Mouse (Mus musculus) MEL (cell line): ENCODE data around the gene Tspoap1. TPM values are rescaled to one million over a fixed set of nuclear protein-coding genes. Genes with fewer than 3 reads are reported as not detected.

ENCODE experiments used
- DNase-seq: peaks from one replicate; pipeline ENCODE4 v3.0.0; 2011; ENCODE audit warnings: low read depth, low spot score
- H3K27ac ChIP-seq: 2 replicates; pipeline ENCODE4 v1.5.1; 2012; ENCODE audit warnings: low read depth, mild to moderate bottlenecking, control low read depth, low read length, moderate library complexity; ENCODE audit not compliant: control insufficient read depth
- H3K27me3 ChIP-seq, 2 experiments: fragments of 150-350 bp in 1 of 2; sonication (generic) in 1 of 2; 2 replicates each; pipeline ENCODE4 v1.6.1; 2012; ENCODE audit warnings: low read length in 2 of 2, mild to moderate bottlenecking in 2 of 2, improper control_type of control experiment in 1 of 2, moderate library complexity in 1 of 2; ENCODE audit not compliant: insufficient read depth in 2 of 2, control insufficient read depth in 1 of 2
- H3K36me3 ChIP-seq, 2 experiments: 2 replicates each; pipeline ENCODE4 v1.6.1; 2012 to 2014; ENCODE audit warnings: low read length in 2 of 2, improper control_type of control experiment in 1 of 2, inconsistent platforms in 1 of 2, mild to moderate bottlenecking in 1 of 2; ENCODE audit not compliant: insufficient read depth in 2 of 2, control insufficient read depth in 1 of 2
- H3K4me1 ChIP-seq, 2 experiments: fragments of 150-350 bp in 1 of 2; sonication (generic) in 1 of 2; 2 replicates each; pipeline ENCODE4 v1.6.1; 2012; ENCODE audit warnings: low read length in 2 of 2, improper control_type of control experiment in 1 of 2, mild to moderate bottlenecking in 1 of 2; ENCODE audit not compliant: insufficient read depth in 2 of 2, control insufficient read depth in 1 of 2
- H3K4me3 ChIP-seq, 2 experiments: fragments of 150-350 bp in 1 of 2; sonication (generic) in 1 of 2; 2 replicates each; pipeline ENCODE4 v1.5.1; 2012; ENCODE audit warnings: low read depth in 2 of 2, low read length in 2 of 2, mild to moderate bottlenecking in 2 of 2, moderate library complexity in 2 of 2, control low read depth in 1 of 2, improper control_type of control experiment in 1 of 2; ENCODE audit not compliant: control insufficient read depth in 1 of 2, insufficient read depth in 1 of 2
- H3K79me2 ChIP-seq: 2 replicates; pipeline ENCODE4 v1.6.1; 2012; ENCODE audit warnings: mild to moderate bottlenecking, low read length, moderate library complexity; ENCODE audit not compliant: control insufficient read depth, poor library complexity, insufficient read depth
- H3K9ac ChIP-seq: 2 replicates; pipeline ENCODE4 v1.6.1; 2012; ENCODE audit warnings: low read depth, mild to moderate bottlenecking, control low read depth, low read length, moderate library complexity; ENCODE audit not compliant: control insufficient read depth, poor library complexity, severe bottlenecking
- H3K9me3 ChIP-seq: fragments of 150-350 bp; sonication (generic); replicated peaks from 2 replicates; pipeline ENCODE4 v1.6.1; 2012; ENCODE audit warnings: mild to moderate bottlenecking, low read length, improper control_type of control experiment, moderate library complexity; ENCODE audit not compliant: insufficient read depth
- CHD1 ChIP-seq: IDR thresholded peaks from 2 replicates; pipeline ENCODE4 v1.6.1; 2012; ENCODE audit warnings: low read depth, mild to moderate bottlenecking, inconsistent platforms, low read length, improper control_type of control experiment
- CTCF ChIP-seq, 3 experiments: IDR thresholded peaks in 2 of 3; conservative IDR thresholded peaks in 1 of 3; 2 replicates each; pipeline ENCODE4 v1.5.1; 2011 to 2012; ENCODE audit warnings: low read length in 3 of 3, low read depth in 2 of 3, mild to moderate bottlenecking in 2 of 3, improper control_type of control experiment in 1 of 3, inconsistent platforms in 1 of 3, mixed read lengths in 1 of 3, moderate library complexity in 1 of 3; ENCODE audit not compliant: control insufficient read depth in 1 of 3, insufficient read depth in 1 of 3, poor library complexity in 1 of 3, severe bottlenecking in 1 of 3
- ELF1 ChIP-seq: IDR thresholded peaks from 2 replicates; pipeline ENCODE4 v1.6.1; 2014; ENCODE audit warnings: low read depth, mild to moderate bottlenecking, inconsistent platforms, low read length, improper control_type of control experiment, moderate library complexity
- EP300 ChIP-seq, 2 experiments: IDR thresholded peaks; 2 replicates each; pipeline ENCODE4 v1.6.1; 2011; ENCODE audit warnings: improper control_type of control experiment in 2 of 2, low read length in 2 of 2, low read depth in 1 of 2, mild to moderate bottlenecking in 1 of 2
- MAX ChIP-seq: IDR thresholded peaks from 2 replicates; pipeline ENCODE4 v1.6.1; 2011; ENCODE audit warnings: low read length, improper control_type of control experiment
- MEF2A ChIP-seq: IDR thresholded peaks from 2 replicates; pipeline ENCODE4 v1.6.1; 2014; ENCODE audit warnings: low read depth, mild to moderate bottlenecking, inconsistent platforms, low read length, improper control_type of control experiment; ENCODE audit not compliant: poor library complexity, insufficient replicate concordance, severe bottlenecking; ENCODE audit errors: extremely low read depth
- MXI1 ChIP-seq: IDR thresholded peaks from 2 replicates; pipeline ENCODE4 v1.6.1; 2011; ENCODE audit warnings: mild to moderate bottlenecking, low read depth, low read length, improper control_type of control experiment
- MYB ChIP-seq: IDR thresholded peaks from 2 replicates; pipeline ENCODE4 v1.6.1; 2011; ENCODE audit warnings: mild to moderate bottlenecking, low read depth, low read length, improper control_type of control experiment
- MYC ChIP-seq: IDR thresholded peaks from 2 replicates; pipeline ENCODE4 v1.6.1; 2011; ENCODE audit warnings: low read depth, mild to moderate bottlenecking, low read length, improper control_type of control experiment, moderate library complexity
- NELFE ChIP-seq: IDR thresholded peaks from 2 replicates; pipeline ENCODE4 v1.6.1; 2011; ENCODE audit warnings: low read depth, low read length, improper control_type of control experiment
- NRF1 ChIP-seq: IDR thresholded peaks from 2 replicates; pipeline ENCODE4 v1.6.1; 2014; ENCODE audit warnings: low read depth, mild to moderate bottlenecking, inconsistent platforms, low read length, improper control_type of control experiment, moderate library complexity; ENCODE audit not compliant: poor library complexity, insufficient read depth, severe bottlenecking
- POLR2AphosphoS2 ChIP-seq: IDR thresholded peaks from 2 replicates; pipeline ENCODE4 v1.6.1; 2011; ENCODE audit warnings: low read length, improper control_type of control experiment
- RAD21 ChIP-seq: IDR thresholded peaks from 2 replicates; pipeline ENCODE4 v1.6.1; 2011; ENCODE audit warnings: mild to moderate bottlenecking, low read depth, low read length, improper control_type of control experiment
- SIN3A ChIP-seq: IDR thresholded peaks from 2 replicates; pipeline ENCODE4 v1.6.1; 2012; ENCODE audit warnings: low read length, improper control_type of control experiment, inconsistent platforms
- SMC3 ChIP-seq: IDR thresholded peaks from 2 replicates; pipeline ENCODE4 v1.6.1; 2011; ENCODE audit warnings: low read depth, low read length, improper control_type of control experiment
- TBP ChIP-seq: IDR thresholded peaks from 2 replicates; pipeline ENCODE4 v1.8.0; 2011; ENCODE audit warnings: low read depth, low read length, improper control_type of control experiment
- UBTF ChIP-seq: IDR thresholded peaks from 2 replicates; pipeline ENCODE4 v1.6.1; 2012; ENCODE audit warnings: low read depth, mild to moderate bottlenecking, inconsistent platforms, low read length, improper control_type of control experiment, moderate library complexity, borderline replicate concordance; ENCODE audit not compliant: insufficient read depth
- ZC3H11A ChIP-seq: IDR thresholded peaks from 2 replicates; pipeline ENCODE4 v1.6.1; 2012; ENCODE audit warnings: low read depth, mild to moderate bottlenecking, inconsistent platforms, low read length, improper control_type of control experiment
- ZNF384 ChIP-seq: IDR thresholded peaks from 2 replicates; pipeline ENCODE4 v1.6.1; 2012; ENCODE audit warnings: low read depth, mild to moderate bottlenecking, inconsistent platforms, low read length, improper control_type of control experiment
- polyA plus RNA-seq, 2 experiments: library from polyadenylated mRNA; stranded (reverse) in 1 of 2; unstranded in 1 of 2; fragments of >175 nt in 1 of 2; fragments of >200 nt in 1 of 2; gene quantifications; 2 replicates each; pipeline versions ENCODE4 v1.2.1 to v1.2.4; 2012; ENCODE audit warnings: low replicate concordance in 2 of 2, low read depth in 1 of 2; ENCODE audit not compliant: insufficient read length in 2 of 2, insufficient read depth in 1 of 2, missing spikeins in 1 of 2
- total RNA-seq: library from RNA; depleted of rRNA; stranded (reverse); fragments of 300-350 nt; gene quantifications from 2 replicates; pipeline ENCODE4 v1.2.3, GENCODE M21; 2012

The Tspoap1 gene
- total and polyA plus RNA-seq, 3 experiments: 5.2 to 8.6 TPM; not detected in 1

DNA sequence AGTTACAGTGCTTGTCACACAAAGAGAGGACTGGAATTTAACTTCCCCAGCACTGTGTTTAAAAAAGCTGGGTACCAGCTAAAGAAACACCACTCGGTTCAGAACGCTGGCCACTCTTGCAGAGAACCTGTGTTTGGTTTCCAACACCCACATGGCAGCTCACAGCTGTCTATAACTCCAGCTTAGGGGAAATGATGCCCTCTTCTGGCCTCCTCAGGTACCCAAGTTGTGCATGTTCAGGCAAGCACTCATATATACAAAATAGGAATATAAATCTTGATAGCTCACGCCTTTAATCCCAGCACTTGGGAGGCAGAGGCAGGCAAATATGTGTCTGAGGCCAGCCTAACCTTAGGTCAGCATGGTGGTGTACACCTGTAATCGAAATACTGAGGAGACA lies 44.3 kb upstream of the Tspoap1 start:
- no peaks in the 10 kb centered on the region for H3K27me3 ChIP-seq
- H3K9ac ChIP-seq: no peak overlapping the region
- TF ChIP-seq CTCF (IDR thresholded peaks at IDR 0.05 in 2 of 3, conservative IDR thresholded peaks at IDR 0.05 in 1 of 3; ENCODE audit: control insufficient read depth in 1 of 3, insufficient read depth in 1 of 3, low read depth in 2 of 3, low read length in 3 of 3, poor library complexity in 1 of 3, severe bottlenecking in 1 of 3) (peak; percentile 35 to 53 (median 41); a peak in 5 of 6 replicates), RAD21 (peak; percentile 53), ZC3H11A (peak; percentile 53), SMC3 (peak; percentile 61), ELF1 (no peak), POLR2AphosphoS2 (no peak)
- no peaks in the 10 kb centered on the region for H3K9me3 ChIP-seq
- H3K4me3 ChIP-seq: no peak overlapping the region
- no peaks in the 10 kb centered on the region for H3K36me3 ChIP-seq
- DNase-seq: peak; percentile 62
- no peaks in the 10 kb centered on the region for H3K79me2 ChIP-seq
- no peak overlapping the region for H3K27ac ChIP-seq
- no peaks in the 10 kb centered on the region for H3K4me1 ChIP-seq

GRCm38 (mm10) chr11:87719526-87719925 lies 40.8 kb upstream of the Tspoap1 start:
- Histone ChIP-seq H3K27me3 (no peaks in the 10 kb centered on the region), H3K36me3 (peaks cover 0 to 2% of the 10 kb centered on the region in 2 experiments; a peak in 2 of 4 replicates)
- DNase-seq: no peak
- TF ChIP-seq MXI1 (no peak), NELFE (no peak), EP300 (IDR thresholded peaks at IDR 0.05; ENCODE audit: low read depth in 1 of 2, low read length in 2 of 2) (no peak), RAD21 (no peak), MYC (no peak), SIN3A (no peak), ZNF384 (no peak), CTCF (IDR thresholded peaks at IDR 0.05 in 2 of 3, conservative IDR thresholded peaks at IDR 0.05 in 1 of 3; ENCODE audit: control insufficient read depth in 1 of 3, insufficient read depth in 1 of 3, low read depth in 2 of 3, low read length in 3 of 3, poor library complexity in 1 of 3, severe bottlenecking in 1 of 3) (no peak), MEF2A (no peak), CHD1 (no peak)
- TF ChIP-seq, all 39 proteins: peak for 0
- H3K4me3 ChIP-seq: no peak overlapping the region
- H3K9ac ChIP-seq: no peak overlapping the region
- H3K79me2 ChIP-seq: no peaks in the 10 kb centered on the region
- no peaks in the 10 kb centered on the region for H3K9me3 ChIP-seq
- peaks cover 0 to 3% of the 10 kb centered on the region in 2 experiments; a peak in 3 of 4 replicates for H3K4me1 ChIP-seq
- no peak overlapping the region for H3K27ac ChIP-seq

DNA sequence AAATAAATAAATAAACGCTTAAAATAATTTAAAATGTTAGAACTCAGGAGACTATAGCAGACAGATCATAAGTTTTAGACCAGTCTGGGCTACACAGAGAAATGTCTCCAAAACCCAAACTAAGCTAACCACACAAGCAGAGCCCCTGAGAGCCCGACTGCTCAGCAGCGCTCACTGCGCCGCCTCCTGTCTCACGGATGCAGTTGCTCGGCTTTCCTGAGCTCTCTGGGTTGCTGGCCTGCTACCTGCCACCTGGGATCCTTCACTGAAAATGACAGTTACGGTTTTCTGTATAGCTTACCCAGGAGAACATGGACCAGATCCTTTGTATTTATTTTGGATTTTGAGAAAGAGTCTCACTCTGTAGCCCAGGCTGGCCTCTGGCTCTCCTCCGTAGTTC lies 40.0 kb upstream of the Tspoap1 start:
- peaks cover 0 to 10% of the 10 kb centered on the region in 2 experiments; a peak in 2 of 4 replicates for H3K36me3 ChIP-seq

More for the DNA sequence above, 40.0 kb upstream of the Tspoap1 start:
- DNase-seq: no peak
- Histone ChIP-seq H3K27me3 (no peaks in the 10 kb centered on the region), H3K4me1 (peaks cover 7 to 11% of the 10 kb centered on the region in 2 experiments), H3K79me2 (no peaks in the 10 kb centered on the region; the same call in 1 of the 2 replicates), H3K27ac (no peak overlapping the region), H3K4me3 (no peak overlapping the region), H3K9ac (no peak overlapping the region), H3K9me3 (no peaks in the 10 kb centered on the region)
- TF ChIP-seq MYB (no peak), UBTF (no peak), TBP (no peak), RAD21 (no peak), MAX (no peak), NRF1 (no peak)
